Mouse (Mus musculus) induced T-regulatory cell, adult 2 months (primary cell): ENCODE results near the gene 3110040N11Rik.

Experiments used
- DNase-seq: peaks from one replicate; pipeline ENCODE4 v3.0.0-alpha.2; 2012; ENCODE audit warnings: low read depth

Gene 3110040N11Rik

GRCm38 (mm10) chr7:81738720-81739385 lies 50.4 kb downstream of the 3110040N11Rik start:
- DNase-seq: no peak

GRCm38 (mm10) chr7:81735300-81736048 lies 53.8 kb downstream of the 3110040N11Rik start:
- DNase-seq: no peak

GRCm38 (mm10) chr7:81732183-81733089 lies 56.8 kb downstream of the 3110040N11Rik start:
- no peak for DNase-seq
